Mouse (Mus musculus) ovary, postnatal 10 days (tissue): Measurements from ENCODE around the gene Atp13a1.

ENCODE experiments used
- DNase-seq: peaks from one replicate; pipeline ENCODE4 v3.0.0; 2022; ENCODE audit warnings: low spot score

Atp13a1 gene

GRCm38 (mm10) chr8:69790773-69791367 is at the start of gene Atp13a1, which contains the start of gene Zfp866:
Atp13a1 (plus strand) TSS chr8:69791163.
Zfp866 (minus strand) TSS chr8:69791178.
- peak; percentile 82 for DNase-seq

GRCm38 (mm10) chr8:69741231-69741630 is 49.7 kb upstream of the Atp13a1 start:
- no peak for DNase-seq

- peak; percentile 88 for DNase-seq
Observed at GRCm38 (mm10) chr8:69749544-69750454, 41.2 kb upstream of the Atp13a1 start, which contains the start of gene Zfp963. Zfp963 (minus strand) TSS chr8:69749970.

- DNase-seq = no peak
Observed at GRCm38 (mm10) chr8:69752437-69752836, 38.5 kb upstream of the Atp13a1 start.

- DNase-seq = no peak
Observed at GRCm38 (mm10) chr8:69758316-69758715, 32.6 kb upstream of the Atp13a1 start.

- no peak for DNase-seq
Observed at GRCm38 (mm10) chr8:69761814-69762445, 29.0 kb upstream of the Atp13a1 start.

- DNase-seq = no peak
Observed at GRCm38 (mm10) chr8:69771221-69771620, 19.7 kb upstream of the Atp13a1 start.

GRCm38 (mm10) chr8:69772106-69772505 is 18.9 kb upstream of the Atp13a1 start:
- no peak for DNase-seq

- peak; percentile 75 for DNase-seq
Observed at GRCm38 (mm10) chr8:69774503-69775148, 16.3 kb upstream of the Atp13a1 start, which contains the start of gene Gm20422. Gm20422 (minus strand) TSS chr8:69774886.

- no peak for DNase-seq
Observed at GRCm38 (mm10) chr8:69775149-69775534, 15.8 kb upstream of the Atp13a1 start.

- no peak for DNase-seq
Observed at GRCm38 (mm10) chr8:69777111-69777510, 13.9 kb upstream of the Atp13a1 start.

- no peak for DNase-seq
Observed at GRCm38 (mm10) chr8:69789105-69789504, 1.9 kb upstream of the Atp13a1 start.

- DNase-seq = no peak
Observed at GRCm38 (mm10) chr8:69789731-69790130, 1.2 kb upstream of the Atp13a1 start.

- DNase-seq = no peak
Observed at GRCm38 (mm10) chr8:69790364-69790763, 599 bp upstream of the Atp13a1 start.

GRCm38 (mm10) chr8:69791415-69792068 is 579 bp downstream of the Atp13a1 start:
- DNase-seq = no peak

- no peak for DNase-seq
Observed at GRCm38 (mm10) chr8:69793666-69794065, 2.7 kb downstream of the Atp13a1 start.

GRCm38 (mm10) chr8:69794096-69794495 is 3.1 kb downstream of the Atp13a1 start:
- DNase-seq = no peak

GRCm38 (mm10) chr8:69794901-69795300 is 3.9 kb downstream of the Atp13a1 start:
- no peak for DNase-seq

GRCm38 (mm10) chr8:69796721-69797345 is 5.9 kb downstream of the Atp13a1 start:
- DNase-seq = no peak

- no peak for DNase-seq
Observed at GRCm38 (mm10) chr8:69797661-69798060, 6.7 kb downstream of the Atp13a1 start.

- DNase-seq = no peak
Observed at GRCm38 (mm10) chr8:69799261-69799660, 8.3 kb downstream of the Atp13a1 start.
